Mouse (Mus musculus) limb, embryonic 14.5 days (tissue): ENCODE measurements at regions not wholly inside any gene's neighbourhood (a gene's known extent, or its start where the extent isn't known, plus 50 kb on each side); places are given as distances from the start of the nearest gene placed in this dataset.

Experiments
- ATAC-seq: fragments of 200-750 bp; cut with Nextera tagmentation; 2 replicates; pipeline ENCODE4 v1.8.0; 2017; ENCODE audit warnings: low read depth, moderate number of reproducible peaks, moderate TSS enrichment; ENCODE audit not compliant: low FRiP score
- DNase-seq: peaks from one replicate; pipeline ENCODE4 v3.0.0-alpha.2; 2015; ENCODE audit warnings: low spot score
- H3K27ac ChIP-seq: fragments of 300-500 bp; sonication (generic); replicated peaks from 2 replicates; pipeline ENCODE4 v1.5.1; 2014; ENCODE audit warnings: low read depth, mild to moderate bottlenecking, low read length, moderate library complexity, mixed read lengths
- H3K27me3 ChIP-seq: fragments of 300-500 bp; sonication (generic); 2 replicates; pipeline ENCODE4 v1.6.1; 2014; ENCODE audit warnings: low read length, mixed read lengths; ENCODE audit not compliant: control insufficient read depth, insufficient read depth
- H3K36me3 ChIP-seq: fragments of 300-500 bp; sonication (generic); 2 replicates; pipeline ENCODE4 v1.6.1; 2014; ENCODE audit warnings: mild to moderate bottlenecking, low read length, moderate library complexity, mixed read lengths; ENCODE audit not compliant: control insufficient read depth, insufficient read depth
- H3K4me1 ChIP-seq: fragments of 300-500 bp; sonication (generic); 2 replicates; pipeline ENCODE4 v1.6.1; 2014; ENCODE audit warnings: antibody characterized with exemption, low read length, mixed read lengths; ENCODE audit not compliant: control insufficient read depth, insufficient read depth
- H3K4me2 ChIP-seq: fragments of 300-500 bp; sonication (generic); replicated peaks from 2 replicates; pipeline ENCODE4 v1.6.1; 2014; ENCODE audit warnings: low read depth, mild to moderate bottlenecking, low read length, moderate library complexity; ENCODE audit not compliant: severe bottlenecking
- H3K4me3 ChIP-seq: fragments of 300-500 bp; sonication (generic); replicated peaks from 2 replicates; pipeline ENCODE4 v1.5.1; 2014; ENCODE audit warnings: low read length
- H3K9ac ChIP-seq: fragments of 300-500 bp; sonication (generic); 2 replicates; pipeline ENCODE4 v1.6.1; 2014; ENCODE audit warnings: mild to moderate bottlenecking, low read depth, low read length, moderate library complexity; ENCODE audit not compliant: severe bottlenecking
- H3K9me3 ChIP-seq: fragments of 300-500 bp; sonication (generic); 2 replicates; pipeline ENCODE4 v1.6.1; 2016; ENCODE audit warnings: low read length; ENCODE audit not compliant: control insufficient read depth
- POLR2A ChIP-seq: fragments of 200-500 bp; IDR thresholded peaks from 2 replicates; pipeline ENCODE4 v1.8.0; 2012; ENCODE audit warnings: inconsistent platforms, mild to moderate bottlenecking, moderate library complexity, borderline replicate concordance; ENCODE audit not compliant: insufficient read depth, insufficient read length; ENCODE audit errors: extremely low read depth
- WGBS: fragments of 180-500 bp; shearing (Covaris S2); extraction: QIAGEN DNeasy Blood & Tissue Kit; methylation state at CpG from one replicate; pipeline ENCODE4 v1.1.7; 2014; 5-methylcytosine and 5-hydroxymethylcytosine counted together

- H3K4me1 ChIP-seq = peaks cover 6% of the 10 kb centered on the region; the same call in 1 of the 2 replicates
- H3K4me2 ChIP-seq = no peak overlapping the region
- H3K36me3 ChIP-seq = no peaks in the 10 kb centered on the region
- H3K27ac ChIP-seq = no peak overlapping the region
- no peak overlapping the region for H3K9ac ChIP-seq
- H3K27me3 ChIP-seq = no peaks in the 10 kb centered on the region
- DNase-seq (no peak), ATAC-seq (no peak)
- no peak for TF ChIP-seq POLR2A
- no peak overlapping the region for H3K4me3 ChIP-seq
- no peaks in the 10 kb centered on the region for H3K9me3 ChIP-seq
Observed at GRCm38 (mm10) chr1:194332639-194333038, 285.4 kb upstream of the Plxna2 start.

GRCm38 (mm10) chr1:194330471-194330870 lies 287.5 kb upstream of the Plxna2 start:
- no peak overlapping the region for H3K27ac ChIP-seq
- no peak overlapping the region for H3K9ac ChIP-seq
- H3K9me3 ChIP-seq = no peaks in the 10 kb centered on the region
- WGBS = 95% methylated on average over 1 of the region's 1 CpGs
- no peaks in the 10 kb centered on the region for H3K36me3 ChIP-seq
- no peak for DNase-seq
- H3K4me3 ChIP-seq = no peak overlapping the region
- no peak for TF ChIP-seq POLR2A
- H3K27me3 ChIP-seq = no peaks in the 10 kb centered on the region
- no peak overlapping the region for H3K4me2 ChIP-seq
- no peak for ATAC-seq
- 0 out of 2 replicates have a peak, but pooled peaks cover 1% of the 10 kb centered on the region for H3K4me1 ChIP-seq

- no peaks in the 10 kb centered on the region for H3K36me3 ChIP-seq
- H3K4me1 ChIP-seq = no peaks in the 10 kb centered on the region
- H3K4me3 ChIP-seq = no peak overlapping the region
- DNase-seq (no peak), ATAC-seq (no peak)
- no peak overlapping the region for H3K27ac ChIP-seq
- H3K4me2 ChIP-seq = no peak overlapping the region
- no peaks in the 10 kb centered on the region for H3K9me3 ChIP-seq
- no peaks in the 10 kb centered on the region for H3K27me3 ChIP-seq
- WGBS = 80% methylated on average over 3 of the region's 3 CpGs
- H3K9ac ChIP-seq = no peak overlapping the region
- TF ChIP-seq POLR2A = no peak
Observed at GRCm38 (mm10) chr1:194320320-194321036, 297.5 kb upstream of the Plxna2 start.

GRCm38 (mm10) chr1:194318351-194318750 lies 299.7 kb upstream of the Plxna2 start:
- no peak overlapping the region for H3K4me3 ChIP-seq
- DNase-seq = no peak
- no peaks in the 10 kb centered on the region for H3K4me1 ChIP-seq
- H3K9me3 ChIP-seq = no peaks in the 10 kb centered on the region
- no peak overlapping the region for H3K27ac ChIP-seq
- no peak for TF ChIP-seq POLR2A
- H3K27me3 ChIP-seq = no peaks in the 10 kb centered on the region
- ATAC-seq = no peak
- H3K9ac ChIP-seq = no peak overlapping the region
- H3K36me3 ChIP-seq = no peaks in the 10 kb centered on the region
- H3K4me2 ChIP-seq = no peak overlapping the region

- no peak for TF ChIP-seq POLR2A
- Histone ChIP-seq H3K27ac (no peak overlapping the region), H3K4me1 (peaks cover 4% of the 10 kb centered on the region; the same call in 1 of the 2 replicates), H3K36me3 (no peaks in the 10 kb centered on the region), H3K27me3 (no peaks in the 10 kb centered on the region), H3K4me2 (no peak overlapping the region), H3K4me3 (no peak overlapping the region), H3K9ac (no peak overlapping the region), H3K9me3 (no peaks in the 10 kb centered on the region)
- DNase-seq (no peak), ATAC-seq (no peak)
- WGBS = 83% methylated on average over 2 of the region's 2 CpGs
Observed at GRCm38 (mm10) chr1:194315593-194315992, 302.4 kb upstream of the Plxna2 start.

GRCm38 (mm10) chr1:194310373-194310772 lies 307.6 kb upstream of the Plxna2 start:
- Histone ChIP-seq H3K36me3 (no peaks in the 10 kb centered on the region), H3K27me3 (no peaks in the 10 kb centered on the region), H3K27ac (no peak overlapping the region), H3K9ac (no peak overlapping the region), H3K4me3 (no peak overlapping the region), H3K4me2 (no peak overlapping the region), H3K4me1 (peaks cover 4% of the 10 kb centered on the region; the same call in 1 of the 2 replicates), H3K9me3 (no peaks in the 10 kb centered on the region)
- DNase-seq = no peak
- ATAC-seq = no peak
- 17% methylated on average over 2 of the region's 2 CpGs for WGBS
- TF ChIP-seq POLR2A = no peak
